Mouse (Mus musculus) liver, embryonic 15.5 days (tissue): Measurements from ENCODE around the gene Ndufs8. TPM values are rescaled to one million over a fixed set of nuclear protein-coding genes. Genes with fewer than 3 reads are reported as not detected.

Experiments
- ATAC-seq: fragments of 200-750 bp; cut with Nextera tagmentation; 2 replicates; pipeline ENCODE4 v1.8.0; 2017; ENCODE audit warnings: moderate number of reproducible peaks, mild to moderate bottlenecking, moderate library complexity; ENCODE audit not compliant: insufficient read depth
- H3K27ac ChIP-seq: fragments of 300-500 bp; sonication (generic); replicated peaks from 2 replicates; pipeline ENCODE4 v1.5.1; 2015; ENCODE audit warnings: mild to moderate bottlenecking, inconsistent platforms
- H3K27me3 ChIP-seq: fragments of 300-500 bp; sonication (generic); 2 replicates; pipeline ENCODE4 v1.6.1; 2015; ENCODE audit warnings: mild to moderate bottlenecking, inconsistent platforms
- H3K36me3 ChIP-seq: fragments of 300-500 bp; sonication (generic); replicated peaks from 2 replicates; pipeline ENCODE4 v1.6.1; 2015; ENCODE audit warnings: moderate library complexity, mild to moderate bottlenecking, inconsistent platforms
- H3K4me1 ChIP-seq: fragments of 300-500 bp; sonication (generic); replicated peaks from 2 replicates; pipeline ENCODE4 v1.6.1; 2015; ENCODE audit warnings: inconsistent platforms
- H3K4me2 ChIP-seq: fragments of 300-500 bp; sonication (generic); 2 replicates; pipeline ENCODE4 v1.6.1; 2015; ENCODE audit warnings: moderate library complexity, mild to moderate bottlenecking, inconsistent platforms
- H3K4me3 ChIP-seq: fragments of 300-500 bp; sonication (generic); replicated peaks from 2 replicates; pipeline ENCODE4 v1.5.1; 2015; ENCODE audit warnings: mild to moderate bottlenecking, inconsistent platforms
- H3K9ac ChIP-seq: fragments of 300-500 bp; sonication (generic); 2 replicates; pipeline ENCODE4 v1.6.1; 2015; ENCODE audit warnings: moderate library complexity, mild to moderate bottlenecking, inconsistent platforms
- H3K9me3 ChIP-seq: fragments of 300-500 bp; sonication (generic); replicated peaks from 2 replicates; pipeline ENCODE4 v1.6.1; 2016; ENCODE audit warnings: inconsistent platforms
- WGBS: fragments of 180-500 bp; shearing (Covaris S2); methylation state at CpG from one replicate; pipeline ENCODE4 v1.1.7; 2015; ENCODE audit warnings: mixed read lengths; ENCODE audit not compliant: insufficient replicate concordance; 5-methylcytosine and 5-hydroxymethylcytosine counted together
- polyA plus RNA-seq: library from polyadenylated mRNA; unstranded; fragments of >200 nt; fragmentation: Nextera tagmentation; extraction: Ambion mirVana; gene quantifications from 2 replicates; pipeline ENCODE4 v1.2.1, GENCODE M21; 2015

Gene Ndufs8
- polyA plus RNA-seq, 1 experiment from 2014 or later = 168 TPM

- no peaks in the 10 kb centered on the region for H3K9me3 ChIP-seq
- H3K27me3 ChIP-seq = peaks cover 10% of the 10 kb centered on the region
- no peak overlapping the region; the same call in 1 of the 2 replicates for H3K4me2 ChIP-seq
- no peak for ATAC-seq
- H3K4me3 ChIP-seq = no peak overlapping the region
- H3K27ac ChIP-seq = no peak overlapping the region; the same call in 1 of the 2 replicates
- H3K4me1 ChIP-seq = peaks cover 37% of the 10 kb centered on the region
- H3K9ac ChIP-seq = no peak overlapping the region
- WGBS = 72% methylated on average over 21 of the region's 21 CpGs
- H3K36me3 ChIP-seq = no peaks in the 10 kb centered on the region
These were observed 17.9 kb upstream of the Ndufs8 start for GRCm38 (mm10) chr19:3930262-3931057.

- peak within 1 kb of the TSS; percentile 35 for H3K4me2 ChIP-seq
- peak within 1 kb of the TSS; percentile 20 for H3K4me3 ChIP-seq
- no peak within 1 kb of the TSS for H3K9ac ChIP-seq
- 0 out of 2 replicates have a peak, but pooled peaks cover 2% of the 10 kb centered on the region for H3K27me3 ChIP-seq
- ATAC-seq = peak; percentile 64
- WGBS = 24% methylated on average over 12 of the region's 12 CpGs
- H3K27ac ChIP-seq = peak within 1 kb of the TSS; percentile 70
- no peaks in the 10 kb centered on the region for H3K36me3 ChIP-seq
- no peaks in the 10 kb centered on the region for H3K9me3 ChIP-seq
- peaks cover 41% of the 10 kb centered on the region for H3K4me1 ChIP-seq
These were observed 16.8 kb upstream of the Ndufs8 start, which contains the start of gene Aldh3b1 for GRCm38 (mm10) chr19:3929211-3929941. TSS of gene Aldh3b1 (minus strand) at chr19:3929808.

- 0 out of 2 replicates have a peak overlapping the region, but pooled peaks have one; percentile 35 for H3K4me2 ChIP-seq
- H3K9ac ChIP-seq = no peak overlapping the region
- H3K4me3 ChIP-seq = peak overlapping the region; percentile 20
- H3K36me3 ChIP-seq = no peaks in the 10 kb centered on the region
- H3K27me3 ChIP-seq = no peaks in the 10 kb centered on the region
- peaks cover 47% of the 10 kb centered on the region for H3K4me1 ChIP-seq
- peak overlapping the region; percentile 70; the same call in 1 of the 2 replicates for H3K27ac ChIP-seq
- no peak for ATAC-seq
- no peaks in the 10 kb centered on the region for H3K9me3 ChIP-seq
- 62% methylated on average over 4 of the region's 4 CpGs for WGBS
These were observed 16.2 kb upstream of the Ndufs8 start for GRCm38 (mm10) chr19:3928779-3929178.

- Histone ChIP-seq H3K36me3 (no peaks in the 10 kb centered on the region), H3K27ac (no peak overlapping the region), H3K4me2 (no peak overlapping the region), H3K27me3 (no peaks in the 10 kb centered on the region), H3K9me3 (no peaks in the 10 kb centered on the region), H3K9ac (no peak overlapping the region), H3K4me3 (no peak overlapping the region), H3K4me1 (peaks cover 53% of the 10 kb centered on the region)
- no peak for ATAC-seq
- WGBS = 67% methylated on average over 4 of the region's 4 CpGs
These were observed 15.4 kb upstream of the Ndufs8 start for GRCm38 (mm10) chr19:3927989-3928388.

GRCm38 (mm10) chr19:3926685-3927084 lies 14.1 kb upstream of the Ndufs8 start:
- ATAC-seq = no peak

GRCm38 (mm10) chr19:3926279-3926678 lies 13.7 kb upstream of the Ndufs8 start:
- ATAC-seq = no peak
- Histone ChIP-seq H3K36me3 (no peaks in the 10 kb centered on the region), H3K9ac (no peak overlapping the region), H3K27me3 (no peaks in the 10 kb centered on the region), H3K27ac (no peak overlapping the region), H3K4me1 (peaks cover 58% of the 10 kb centered on the region), H3K9me3 (no peaks in the 10 kb centered on the region), H3K4me3 (no peak overlapping the region), H3K4me2 (no peak overlapping the region)
- 47% methylated on average over 3 of the region's 3 CpGs for WGBS

More at GRCm38 (mm10) chr19:3926685-3927084, 14.1 kb upstream of the Ndufs8 start:
- H3K27me3 ChIP-seq = no peaks in the 10 kb centered on the region
- no peaks in the 10 kb centered on the region for H3K9me3 ChIP-seq
- H3K4me3 ChIP-seq = no peak overlapping the region
- H3K4me1 ChIP-seq = peaks cover 58% of the 10 kb centered on the region
- no peak overlapping the region for H3K4me2 ChIP-seq
- H3K27ac ChIP-seq = no peak overlapping the region
- H3K36me3 ChIP-seq = no peaks in the 10 kb centered on the region
- WGBS = 67% methylated on average over 6 of the region's 6 CpGs
- no peak overlapping the region for H3K9ac ChIP-seq

- WGBS = 73% methylated on average over 6 of the region's 6 CpGs
- Histone ChIP-seq H3K4me3 (no peak overlapping the region), H3K36me3 (no peaks in the 10 kb centered on the region), H3K27ac (no peak overlapping the region), H3K9me3 (no peaks in the 10 kb centered on the region), H3K27me3 (no peaks in the 10 kb centered on the region), H3K4me2 (no peak overlapping the region), H3K4me1 (peaks cover 57% of the 10 kb centered on the region), H3K9ac (no peak overlapping the region)
- ATAC-seq = no peak
These were observed 13.3 kb upstream of the Ndufs8 start for GRCm38 (mm10) chr19:3925859-3926258.

- no peak for ATAC-seq
- H3K9me3 ChIP-seq = no peaks in the 10 kb centered on the region
- H3K4me2 ChIP-seq = no peak overlapping the region
- peaks cover 47% of the 10 kb centered on the region for H3K4me1 ChIP-seq
- H3K36me3 ChIP-seq = no peaks in the 10 kb centered on the region
- H3K27me3 ChIP-seq = no peaks in the 10 kb centered on the region
- H3K27ac ChIP-seq = no peak overlapping the region
- 63% methylated on average over 7 of the region's 7 CpGs for WGBS
- no peak overlapping the region for H3K4me3 ChIP-seq
- no peak overlapping the region for H3K9ac ChIP-seq
These were observed 12.3 kb upstream of the Ndufs8 start for GRCm38 (mm10) chr19:3924868-3925267.

- H3K4me1 ChIP-seq = peaks cover 41% of the 10 kb centered on the region
- no peak overlapping the region for H3K9ac ChIP-seq
- H3K36me3 ChIP-seq = no peaks in the 10 kb centered on the region
- ATAC-seq = no peak
- no peaks in the 10 kb centered on the region for H3K9me3 ChIP-seq
- peak overlapping the region; percentile 45; the same call in 1 of the 2 replicates for H3K27ac ChIP-seq
- no peak overlapping the region for H3K4me3 ChIP-seq
- H3K4me2 ChIP-seq = no peak overlapping the region; the same call in 1 of the 2 replicates
- WGBS = 68% methylated on average over 8 of the region's 8 CpGs
- no peaks in the 10 kb centered on the region for H3K27me3 ChIP-seq
These were observed 11.6 kb upstream of the Ndufs8 start for GRCm38 (mm10) chr19:3924190-3924589.

GRCm38 (mm10) chr19:3923586-3923985 lies 11.0 kb upstream of the Ndufs8 start:
- no peak overlapping the region for H3K4me3 ChIP-seq
- H3K9ac ChIP-seq = no peak overlapping the region
- no peaks in the 10 kb centered on the region for H3K27me3 ChIP-seq
- no peaks in the 10 kb centered on the region for H3K9me3 ChIP-seq
- 0 out of 2 replicates have a peak, but pooled peaks have one; percentile 11 for ATAC-seq
- WGBS = 53% methylated on average over 13 of the region's 13 CpGs
- peak overlapping the region; percentile 45; the same call in 1 of the 2 replicates for H3K27ac ChIP-seq
- H3K4me2 ChIP-seq = no peak overlapping the region
- H3K36me3 ChIP-seq = no peaks in the 10 kb centered on the region
- H3K4me1 ChIP-seq = peaks cover 37% of the 10 kb centered on the region
